Mouse (Mus musculus): ENCODE results near the gene Actl6b. TPM values are rescaled to one million over a fixed set of nuclear protein-coding genes. Genes with fewer than 3 reads are reported as not detected.

Actl6b gene
- polyA plus RNA-seq, 1 experiment from 2014 or later = 298 TPM

DNA sequence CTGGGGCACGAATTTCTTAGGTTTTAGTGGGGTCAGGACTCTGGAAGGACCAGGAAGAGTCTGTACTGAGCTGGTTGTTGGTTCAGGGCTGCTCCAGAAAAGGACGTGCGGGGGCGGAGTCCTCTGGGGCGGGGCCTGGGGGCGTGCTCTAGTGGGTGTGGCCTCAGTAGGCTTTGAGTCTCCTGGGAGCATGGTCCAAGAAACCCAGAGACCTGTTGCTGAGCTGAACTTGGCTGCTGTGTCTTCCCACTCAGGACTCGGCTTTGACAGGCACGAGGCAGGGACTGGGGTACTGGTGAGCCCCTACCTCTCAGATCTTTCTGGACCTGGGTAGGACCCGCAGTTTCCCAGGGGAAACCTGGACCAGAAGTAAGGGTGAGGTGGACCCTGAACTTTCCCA is 16.3 kb downstream of the Actl6b start, which contains the start of gene Tfr2:
TSS of gene Tfr2 (plus strand) at position 176 of the 400 bp plus-strand sequence.
- H3K9me3 ChIP-seq (ENCODE audit: control insufficient read depth, low read length) = no peaks in the 10 kb centered on the region
- H3K4me3 ChIP-seq (replicated peaks; ENCODE audit: low read length) = no peak within 1 kb of the TSS
- no peak within 1 kb of the TSS for H3K27ac ChIP-seq (ENCODE audit: low read length)
- H3K4me1 ChIP-seq (replicated peaks; ENCODE audit: control insufficient read depth, insufficient read depth, low read length) = no peaks in the 10 kb centered on the region; the same call in 1 of the 2 replicates
- no peak within 1 kb of the TSS for H3K4me2 ChIP-seq (ENCODE audit: low read length)
- 38% methylated on average over 9 of the region's 9 CpGs for whole genome bisulfite sequencing
- H3K9ac ChIP-seq (replicated peaks; ENCODE audit: low read depth, low read length) = no peak within 1 kb of the TSS
- no peak for ATAC-seq
- H3K27me3 ChIP-seq (replicated peaks; ENCODE audit: control insufficient read depth, insufficient read depth, low read length) = no peaks in the 10 kb centered on the region; the same call in 1 of the 2 replicates
- peaks cover 5% of the 10 kb centered on the region for H3K36me3 ChIP-seq (ENCODE audit: control insufficient read depth, insufficient read depth)

DNA sequence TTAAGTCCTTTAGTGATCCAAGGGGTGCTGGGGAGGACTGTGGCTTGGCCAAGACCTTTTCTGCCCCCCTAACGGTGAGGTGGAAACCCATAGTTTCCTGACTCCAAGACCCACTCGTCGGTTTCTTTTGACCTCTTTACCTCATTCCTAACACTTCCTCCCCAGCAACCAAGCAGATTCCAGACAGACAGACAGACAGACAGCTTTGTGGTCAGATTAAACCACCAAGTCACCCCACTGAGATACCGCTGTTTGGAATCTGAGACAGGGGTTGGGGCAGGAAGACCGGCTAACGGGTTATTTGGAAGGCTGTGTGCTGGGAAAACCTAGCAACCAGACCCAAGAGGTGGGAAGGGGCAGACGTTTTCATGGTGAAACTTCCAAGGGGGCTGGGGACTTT is 16.9 kb downstream of the Actl6b start:
- Histone ChIP-seq H3K4me1 (replicated peaks; ENCODE audit: control insufficient read depth, insufficient read depth, low read length) (no peaks in the 10 kb centered on the region; the same call in 1 of the 2 replicates), H3K36me3 (ENCODE audit: control insufficient read depth, insufficient read depth) (peaks cover 2% of the 10 kb centered on the region; the same call in 1 of the 2 replicates), H3K27me3 (replicated peaks; ENCODE audit: control insufficient read depth, insufficient read depth, low read length) (no peaks in the 10 kb centered on the region; the same call in 1 of the 2 replicates), H3K4me3 (replicated peaks; ENCODE audit: low read length) (no peak overlapping the region), H3K27ac (ENCODE audit: low read length) (no peak overlapping the region), H3K9ac (replicated peaks; ENCODE audit: low read depth, low read length) (no peak overlapping the region), H3K9me3 (ENCODE audit: control insufficient read depth, low read length) (no peaks in the 10 kb centered on the region), H3K4me2 (ENCODE audit: low read length) (no peak overlapping the region)
- ATAC-seq = no peak
- 65% methylated on average over 7 of the region's 7 CpGs for WGBS

- no peak for ATAC-seq
- Histone ChIP-seq H3K4me2 (ENCODE audit: low read length) (no peak overlapping the region), H3K36me3 (ENCODE audit: control insufficient read depth, insufficient read depth) (peaks cover 2% of the 10 kb centered on the region; the same call in 1 of the 2 replicates), H3K9ac (replicated peaks; ENCODE audit: low read depth, low read length) (no peak overlapping the region), H3K27me3 (replicated peaks; ENCODE audit: control insufficient read depth, insufficient read depth, low read length) (no peaks in the 10 kb centered on the region; the same call in 1 of the 2 replicates), H3K4me3 (replicated peaks; ENCODE audit: low read length) (no peak overlapping the region), H3K9me3 (ENCODE audit: control insufficient read depth, low read length) (no peaks in the 10 kb centered on the region), H3K4me1 (replicated peaks; ENCODE audit: control insufficient read depth, insufficient read depth, low read length) (no peaks in the 10 kb centered on the region; the same call in 1 of the 2 replicates), H3K27ac (ENCODE audit: low read length) (no peak overlapping the region)
- 82% methylated on average over 17 of the region's 17 CpGs for WGBS
These were observed 17.6 kb downstream of the Actl6b start for GRCm38 (mm10) chr5:137570691-137571586.

GRCm38 (mm10) chr5:137574470-137574901 is 21.2 kb downstream of the Actl6b start:
- WGBS = 5% methylated on average over 27 of the region's 27 CpGs
- Histone ChIP-seq H3K4me1 (replicated peaks; ENCODE audit: control insufficient read depth, insufficient read depth, low read length) (no peaks in the 10 kb centered on the region; the same call in 1 of the 2 replicates), H3K36me3 (ENCODE audit: control insufficient read depth, insufficient read depth) (no peaks in the 10 kb centered on the region), H3K27ac (ENCODE audit: low read length) (no peak overlapping the region), H3K27me3 (replicated peaks; ENCODE audit: control insufficient read depth, insufficient read depth, low read length) (no peaks in the 10 kb centered on the region; the same call in 1 of the 2 replicates), H3K9ac (replicated peaks; ENCODE audit: low read depth, low read length) (peak overlapping the region; percentile 50), H3K4me3 (replicated peaks; ENCODE audit: low read length) (peak overlapping the region; percentile 16), H3K9me3 (ENCODE audit: control insufficient read depth, low read length) (no peaks in the 10 kb centered on the region), H3K4me2 (ENCODE audit: low read length) (peak overlapping the region; percentile 50)
- ATAC-seq = no peak

DNA sequence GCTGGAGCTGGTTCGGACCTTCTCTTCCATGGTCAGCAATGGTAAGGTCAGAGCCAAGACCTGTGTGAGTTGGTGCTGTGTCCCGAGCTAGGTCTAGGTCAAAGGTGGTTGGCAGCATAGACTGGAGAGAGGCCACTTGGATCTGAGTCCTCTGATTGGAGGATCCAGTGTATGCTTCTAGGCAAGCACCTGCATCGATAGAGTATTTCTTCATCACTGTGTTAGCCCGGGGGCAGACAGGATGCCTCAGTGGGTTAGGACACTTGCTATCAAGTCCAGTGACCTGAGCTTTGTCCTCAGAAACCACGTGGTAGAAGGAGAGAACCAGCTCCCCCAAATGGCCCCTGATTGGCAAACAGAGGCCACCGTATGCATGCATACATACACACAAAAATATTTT is 26.9 kb downstream of the Actl6b start:
- no peak overlapping the region for H3K4me3 ChIP-seq (replicated peaks; ENCODE audit: low read length)
- H3K9me3 ChIP-seq (ENCODE audit: control insufficient read depth, low read length) = no peaks in the 10 kb centered on the region
- no peak for ATAC-seq
- H3K4me2 ChIP-seq (ENCODE audit: low read length) = no peak overlapping the region
- H3K27ac ChIP-seq (ENCODE audit: low read length) = no peak overlapping the region
- 87% methylated on average over 6 of the region's 6 CpGs for WGBS
- H3K27me3 ChIP-seq (replicated peaks; ENCODE audit: control insufficient read depth, insufficient read depth, low read length) = no peaks in the 10 kb centered on the region; the same call in 1 of the 2 replicates
- no peaks in the 10 kb centered on the region for H3K36me3 ChIP-seq (ENCODE audit: control insufficient read depth, insufficient read depth)
- H3K4me1 ChIP-seq (replicated peaks; ENCODE audit: control insufficient read depth, insufficient read depth, low read length) = no peaks in the 10 kb centered on the region; the same call in 1 of the 2 replicates
- no peak overlapping the region for H3K9ac ChIP-seq (replicated peaks; ENCODE audit: low read depth, low read length)

DNA sequence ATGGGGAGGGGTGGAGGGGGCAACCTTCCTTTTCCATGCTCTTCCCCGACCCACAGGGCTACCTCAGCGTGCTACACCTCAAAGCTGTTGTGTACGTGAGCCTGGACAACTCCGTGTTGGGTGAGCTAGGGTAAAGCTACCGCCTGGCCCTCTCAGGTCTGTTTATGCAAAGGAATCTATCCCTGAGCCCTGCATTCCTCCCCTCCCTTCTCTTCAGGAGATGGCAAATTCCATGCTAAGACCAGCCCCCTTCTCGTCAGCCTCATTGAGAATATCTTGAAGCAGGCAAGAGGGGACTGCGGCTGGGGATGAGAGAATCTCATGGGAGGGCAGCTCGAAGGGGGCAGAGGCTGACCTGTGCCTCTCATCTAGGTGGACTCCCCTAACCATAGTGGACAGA is 29.4 kb downstream of the Actl6b start:
- WGBS = 51% methylated on average over 8 of the region's 8 CpGs
- Histone ChIP-seq H3K4me2 (ENCODE audit: low read length) (peak overlapping the region; percentile 53; the same call in 1 of the 2 replicates), H3K9ac (replicated peaks; ENCODE audit: low read depth, low read length) (peak overlapping the region; percentile 61; the same call in 1 of the 2 replicates), H3K36me3 (ENCODE audit: control insufficient read depth, insufficient read depth) (no peaks in the 10 kb centered on the region), H3K27me3 (replicated peaks; ENCODE audit: control insufficient read depth, insufficient read depth, low read length) (no peaks in the 10 kb centered on the region; the same call in 1 of the 2 replicates), H3K4me1 (replicated peaks; ENCODE audit: control insufficient read depth, insufficient read depth, low read length) (no peaks in the 10 kb centered on the region; the same call in 1 of the 2 replicates), H3K4me3 (replicated peaks; ENCODE audit: low read length) (no peak overlapping the region), H3K9me3 (ENCODE audit: control insufficient read depth, low read length) (no peaks in the 10 kb centered on the region), H3K27ac (ENCODE audit: low read length) (no peak overlapping the region)
- no peak for ATAC-seq

DNA sequence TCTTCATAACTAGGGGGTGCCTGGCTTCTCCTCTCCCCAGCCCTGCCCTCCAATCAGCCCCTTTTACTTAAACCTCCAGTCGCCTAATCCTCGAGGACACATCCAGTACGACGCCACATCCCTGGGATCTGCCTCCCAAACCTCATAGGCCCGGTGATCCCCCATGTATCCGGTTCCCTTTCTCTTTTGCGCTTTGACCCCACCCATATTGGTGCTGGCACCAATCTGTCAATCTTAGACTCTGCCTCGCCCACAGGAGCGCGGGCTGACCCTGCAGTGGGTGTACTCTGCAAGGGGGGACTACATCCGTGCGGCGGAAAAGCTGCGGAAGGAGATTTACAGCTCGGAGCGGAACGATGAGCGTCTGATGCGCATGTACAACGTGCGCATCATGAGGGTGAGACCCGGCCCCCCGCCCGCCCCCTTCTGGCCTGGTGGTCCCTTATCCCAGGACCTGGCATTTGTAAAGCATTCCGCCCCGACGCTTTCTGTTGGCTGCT is 30.4 kb downstream of the Actl6b start:
- Histone ChIP-seq H3K4me2 (ENCODE audit: low read length) (peak overlapping the region; percentile 53), H3K27me3 (replicated peaks; ENCODE audit: control insufficient read depth, insufficient read depth, low read length) (no peaks in the 10 kb centered on the region; the same call in 1 of the 2 replicates), H3K36me3 (ENCODE audit: control insufficient read depth, insufficient read depth) (no peaks in the 10 kb centered on the region), H3K4me1 (replicated peaks; ENCODE audit: control insufficient read depth, insufficient read depth, low read length) (no peaks in the 10 kb centered on the region; the same call in 1 of the 2 replicates), H3K9ac (replicated peaks; ENCODE audit: low read depth, low read length) (peak overlapping the region; percentile 61), H3K4me3 (replicated peaks; ENCODE audit: low read length) (peak overlapping the region; percentile 48), H3K27ac (ENCODE audit: low read length) (peak overlapping the region; percentile 70), H3K9me3 (ENCODE audit: control insufficient read depth, low read length) (no peaks in the 10 kb centered on the region)
- peak; percentile 90 for ATAC-seq
- 21% methylated on average over 27 of the region's 27 CpGs for WGBS

DNA sequence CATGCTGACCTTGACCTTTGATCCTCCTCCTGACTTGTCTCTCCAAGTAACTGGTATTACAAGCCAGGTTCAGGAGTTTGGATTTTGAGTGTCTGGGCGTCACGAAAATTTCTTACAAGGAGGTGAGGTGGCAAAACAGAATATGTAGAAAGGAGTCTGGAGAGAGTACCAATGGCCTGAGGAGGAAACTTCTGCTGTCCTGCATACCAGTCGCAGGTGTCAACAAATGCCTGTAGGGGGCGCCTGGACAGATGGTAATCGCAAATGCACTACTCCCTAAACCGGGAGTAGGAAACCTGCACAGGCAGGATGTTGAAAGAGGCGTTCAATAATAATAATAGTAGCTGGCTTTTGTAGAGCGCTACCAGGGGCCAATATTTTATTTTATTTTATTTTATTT is 31.7 kb downstream of the Actl6b start:
- Histone ChIP-seq H3K4me3 (replicated peaks; ENCODE audit: low read length) (no peak overlapping the region), H3K4me1 (replicated peaks; ENCODE audit: control insufficient read depth, insufficient read depth, low read length) (no peaks in the 10 kb centered on the region; the same call in 1 of the 2 replicates), H3K36me3 (ENCODE audit: control insufficient read depth, insufficient read depth) (no peaks in the 10 kb centered on the region), H3K27ac (ENCODE audit: low read length) (no peak overlapping the region), H3K27me3 (replicated peaks; ENCODE audit: control insufficient read depth, insufficient read depth, low read length) (no peaks in the 10 kb centered on the region; the same call in 1 of the 2 replicates), H3K9ac (replicated peaks; ENCODE audit: low read depth, low read length) (no peak overlapping the region), H3K4me2 (ENCODE audit: low read length) (no peak overlapping the region), H3K9me3 (ENCODE audit: control insufficient read depth, low read length) (no peaks in the 10 kb centered on the region)
- ATAC-seq = no peak
- WGBS = 30% methylated on average over 8 of the region's 8 CpGs

GRCm38 (mm10) chr5:137590507-137590906 is 37.2 kb downstream of the Actl6b start:
- WGBS = 78% methylated on average over 5 of the region's 5 CpGs
- no peak for ATAC-seq
- no peak overlapping the region for H3K4me3 ChIP-seq (replicated peaks; ENCODE audit: low read length)
- H3K36me3 ChIP-seq (ENCODE audit: control insufficient read depth, insufficient read depth) = no peaks in the 10 kb centered on the region
- H3K4me2 ChIP-seq (ENCODE audit: low read length) = no peak overlapping the region
- no peak overlapping the region for H3K9ac ChIP-seq (replicated peaks; ENCODE audit: low read depth, low read length)
- no peaks in the 10 kb centered on the region for H3K9me3 ChIP-seq (ENCODE audit: control insufficient read depth, low read length)
- H3K27me3 ChIP-seq (replicated peaks; ENCODE audit: control insufficient read depth, insufficient read depth, low read length) = no peaks in the 10 kb centered on the region
- H3K4me1 ChIP-seq (replicated peaks; ENCODE audit: control insufficient read depth, insufficient read depth, low read length) = no peaks in the 10 kb centered on the region
- no peak overlapping the region for H3K27ac ChIP-seq (ENCODE audit: low read length)
